Mouse (Mus musculus) limb, embryonic 15.5 days (tissue): Measurements from ENCODE around the gene Ankrd44. TPM values are rescaled to one million over a fixed set of nuclear protein-coding genes. Genes with fewer than 3 reads are reported as not detected.

Experiments used
- ATAC-seq: fragments of 200-750 bp; cut with Nextera tagmentation; 2 replicates; pipeline ENCODE4 v1.8.0; 2017; ENCODE audit warnings: low read depth, moderate TSS enrichment; ENCODE audit not compliant: insufficient number of reproducible peaks, low FRiP score, low TSS enrichment
- H3K27ac ChIP-seq: fragments of 300-500 bp; sonication (generic); 2 replicates; pipeline ENCODE4 v1.5.1; 2015; ENCODE audit warnings: moderate library complexity, mild to moderate bottlenecking, inconsistent platforms
- H3K27me3 ChIP-seq: fragments of 300-500 bp; sonication (generic); 2 replicates; pipeline ENCODE4 v1.6.1; 2015; ENCODE audit warnings: inconsistent platforms
- H3K36me3 ChIP-seq: fragments of 300-500 bp; sonication (generic); 2 replicates; pipeline ENCODE4 v1.6.1; 2015; ENCODE audit warnings: inconsistent platforms
- H3K4me1 ChIP-seq: fragments of 300-500 bp; sonication (generic); 2 replicates; pipeline ENCODE4 v1.6.1; 2015; ENCODE audit warnings: inconsistent platforms
- H3K4me2 ChIP-seq: fragments of 300-500 bp; sonication (generic); 2 replicates; pipeline ENCODE4 v1.6.1; 2015; ENCODE audit warnings: mild to moderate bottlenecking, inconsistent platforms
- H3K4me3 ChIP-seq: fragments of 300-500 bp; sonication (generic); 2 replicates; pipeline ENCODE4 v1.5.1; 2015; ENCODE audit warnings: mild to moderate bottlenecking, inconsistent platforms
- H3K9ac ChIP-seq: fragments of 300-500 bp; sonication (generic); 2 replicates; pipeline ENCODE4 v1.6.1; 2015; ENCODE audit warnings: inconsistent platforms
- H3K9me3 ChIP-seq: fragments of 300-500 bp; sonication (generic); 2 replicates; pipeline ENCODE4 v1.6.1; 2016; ENCODE audit warnings: inconsistent platforms
- WGBS: fragments of 180-500 bp; shearing (Covaris S2); methylation state at CpG from one replicate; pipeline ENCODE4 v1.1.7; 2015; 5-methylcytosine and 5-hydroxymethylcytosine counted together
- polyA plus RNA-seq: library from polyadenylated mRNA; unstranded; fragments of >200 nt; fragmentation: Nextera tagmentation; extraction: Ambion mirVana; gene quantifications from 2 replicates; pipeline ENCODE4 v1.2.1, GENCODE M21; 2015

The Ankrd44 gene
- polyA plus RNA-seq, 1 experiment from 2014 or later, result 19.1 TPM

GRCm38 (mm10) chr1:54665582-54666405 lies 260.4 kb downstream of the Ankrd44 start:
- no peaks in the 10 kb centered on the region for H3K27me3 ChIP-seq
- no peak overlapping the region for H3K4me3 ChIP-seq
- H3K4me2 ChIP-seq, result no peak overlapping the region
- WGBS, result 65% methylated on average over 8 of the region's 8 CpGs
- H3K9ac ChIP-seq, result no peak overlapping the region
- H3K27ac ChIP-seq, result no peak overlapping the region
- no peaks in the 10 kb centered on the region for H3K9me3 ChIP-seq
- H3K36me3 ChIP-seq, result peaks cover 9% of the 10 kb centered on the region; the same call in 1 of the 2 replicates
- no peaks in the 10 kb centered on the region for H3K4me1 ChIP-seq
- ATAC-seq, result no peak

DNA sequence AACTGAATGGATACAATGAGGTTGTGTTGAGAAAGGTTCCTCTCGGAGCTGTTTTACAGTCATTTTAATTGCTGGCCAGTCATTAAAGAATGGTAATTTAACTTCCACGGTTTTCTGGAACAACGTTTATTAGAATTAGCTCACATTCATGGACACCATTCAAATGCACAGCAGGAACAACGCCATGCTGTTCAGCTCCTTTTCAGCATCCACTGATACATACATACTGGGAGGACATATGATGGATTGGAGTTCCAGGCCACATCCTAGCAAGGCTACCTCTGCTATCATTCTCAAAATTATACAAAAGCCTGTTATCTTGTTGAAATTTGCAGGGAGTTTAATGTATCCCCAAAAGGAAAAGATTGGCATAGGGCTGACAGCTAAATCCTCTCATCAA lies 261.1 kb downstream of the Ankrd44 start:
- Histone ChIP-seq H3K4me3 (no peak overlapping the region), H3K27ac (no peak overlapping the region), H3K36me3 (peaks cover 9% of the 10 kb centered on the region; the same call in 1 of the 2 replicates), H3K9ac (no peak overlapping the region), H3K4me1 (no peaks in the 10 kb centered on the region), H3K9me3 (no peaks in the 10 kb centered on the region), H3K4me2 (no peak overlapping the region), H3K27me3 (no peaks in the 10 kb centered on the region)
- 66% methylated on average over 4 of the region's 4 CpGs for WGBS
- no peak for ATAC-seq

DNA sequence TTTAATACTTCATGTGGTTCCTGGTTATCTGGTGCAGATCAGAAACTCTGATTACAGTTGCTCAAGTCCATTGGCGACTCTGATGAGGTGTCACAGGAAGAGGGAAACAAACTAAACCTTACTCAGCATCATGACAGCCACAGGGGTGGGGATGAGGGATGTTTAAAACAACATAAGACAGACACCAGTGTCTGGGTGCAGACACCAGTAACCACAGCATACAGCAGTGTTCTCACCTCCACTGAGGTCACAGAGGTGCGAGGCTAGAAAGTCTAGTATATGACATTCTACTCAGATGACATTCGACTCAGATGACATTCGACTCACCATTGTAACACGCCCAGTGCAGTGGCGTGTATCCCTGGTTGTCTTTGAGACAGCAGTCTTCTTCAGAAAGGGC lies 265.5 kb downstream of the Ankrd44 start:
- no peaks in the 10 kb centered on the region for H3K27me3 ChIP-seq
- H3K36me3 ChIP-seq, result peaks cover 22% of the 10 kb centered on the region
- H3K4me1 ChIP-seq, result no peaks in the 10 kb centered on the region
- no peak overlapping the region for H3K27ac ChIP-seq
- no peaks in the 10 kb centered on the region for H3K9me3 ChIP-seq
- no peak overlapping the region for H3K4me2 ChIP-seq
- WGBS, result 78% methylated on average over 6 of the region's 6 CpGs
- no peak overlapping the region for H3K9ac ChIP-seq
- no peak overlapping the region for H3K4me3 ChIP-seq
- ATAC-seq, result no peak

- Histone ChIP-seq H3K4me2 (no peak overlapping the region), H3K9ac (no peak overlapping the region), H3K4me1 (no peaks in the 10 kb centered on the region), H3K4me3 (no peak overlapping the region), H3K9me3 (no peaks in the 10 kb centered on the region), H3K27me3 (no peaks in the 10 kb centered on the region), H3K36me3 (peaks cover 28% of the 10 kb centered on the region), H3K27ac (no peak overlapping the region)
- ATAC-seq, result no peak
- WGBS, result 89% methylated on average over 4 of the region's 4 CpGs
Measured at GRCm38 (mm10) chr1:54658558-54658957, 267.6 kb downstream of the Ankrd44 start.

DNA sequence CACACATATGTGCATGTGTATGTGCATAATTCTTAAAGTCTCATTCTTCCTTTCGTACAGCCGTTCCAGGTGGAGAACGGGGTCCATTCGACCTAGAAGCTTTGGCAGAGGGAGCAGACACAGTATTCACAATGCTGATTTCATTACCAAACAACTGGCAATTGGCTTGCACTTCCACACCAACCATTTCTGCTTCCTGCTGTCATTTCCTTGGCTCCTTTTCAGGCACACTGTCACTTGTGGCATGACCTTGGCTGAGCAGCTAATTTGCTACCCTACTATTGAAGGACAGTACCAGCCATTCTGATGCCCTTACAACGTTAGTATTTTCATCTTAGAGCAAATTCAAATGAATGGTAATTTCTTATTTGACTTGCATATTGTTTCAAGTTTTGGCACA lies 277.9 kb downstream of the Ankrd44 start:
- ATAC-seq, result no peak
- no peaks in the 10 kb centered on the region for H3K9me3 ChIP-seq
- H3K4me3 ChIP-seq, result no peak overlapping the region
- H3K27me3 ChIP-seq, result no peaks in the 10 kb centered on the region
- H3K36me3 ChIP-seq, result peaks cover 13% of the 10 kb centered on the region; the same call in 1 of the 2 replicates
- no peak overlapping the region for H3K9ac ChIP-seq
- H3K27ac ChIP-seq, result no peak overlapping the region
- WGBS, result 82% methylated on average over 5 of the region's 5 CpGs
- no peak overlapping the region for H3K4me2 ChIP-seq
- 0 out of 2 replicates have a peak, but pooled peaks cover 2% of the 10 kb centered on the region for H3K4me1 ChIP-seq

DNA sequence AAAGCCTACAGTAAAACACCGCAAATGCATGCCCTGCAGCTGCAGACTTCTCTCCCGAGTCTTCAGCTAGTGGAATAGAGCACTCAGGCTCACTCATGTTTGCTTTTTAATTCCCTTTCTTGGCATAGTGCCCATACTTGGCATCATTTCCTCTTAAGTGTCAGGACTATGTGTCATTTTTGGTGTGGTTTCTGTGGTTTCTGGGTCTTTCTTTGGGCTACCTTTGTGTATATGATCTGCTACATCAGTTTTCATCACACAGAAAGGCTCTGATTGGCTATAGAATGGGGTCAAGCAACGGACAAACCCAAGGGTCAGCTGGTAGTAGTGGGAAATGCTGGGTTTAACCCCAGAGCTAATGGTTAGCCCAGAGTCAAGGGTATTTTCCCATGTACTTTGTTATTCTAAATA lies 278.8 kb downstream of the Ankrd44 start:
- WGBS, result 36% methylated on average over 3 of the region's 3 CpGs
- no peaks in the 10 kb centered on the region for H3K27me3 ChIP-seq
- ATAC-seq, result no peak
- H3K4me2 ChIP-seq, result no peak overlapping the region
- no peak overlapping the region for H3K9ac ChIP-seq
- H3K9me3 ChIP-seq, result no peaks in the 10 kb centered on the region
- H3K4me1 ChIP-seq, result 0 out of 2 replicates have a peak, but pooled peaks cover 2% of the 10 kb centered on the region
- H3K36me3 ChIP-seq, result peaks cover 13% of the 10 kb centered on the region; the same call in 1 of the 2 replicates
- no peak overlapping the region for H3K27ac ChIP-seq
- H3K4me3 ChIP-seq, result no peak overlapping the region

DNA sequence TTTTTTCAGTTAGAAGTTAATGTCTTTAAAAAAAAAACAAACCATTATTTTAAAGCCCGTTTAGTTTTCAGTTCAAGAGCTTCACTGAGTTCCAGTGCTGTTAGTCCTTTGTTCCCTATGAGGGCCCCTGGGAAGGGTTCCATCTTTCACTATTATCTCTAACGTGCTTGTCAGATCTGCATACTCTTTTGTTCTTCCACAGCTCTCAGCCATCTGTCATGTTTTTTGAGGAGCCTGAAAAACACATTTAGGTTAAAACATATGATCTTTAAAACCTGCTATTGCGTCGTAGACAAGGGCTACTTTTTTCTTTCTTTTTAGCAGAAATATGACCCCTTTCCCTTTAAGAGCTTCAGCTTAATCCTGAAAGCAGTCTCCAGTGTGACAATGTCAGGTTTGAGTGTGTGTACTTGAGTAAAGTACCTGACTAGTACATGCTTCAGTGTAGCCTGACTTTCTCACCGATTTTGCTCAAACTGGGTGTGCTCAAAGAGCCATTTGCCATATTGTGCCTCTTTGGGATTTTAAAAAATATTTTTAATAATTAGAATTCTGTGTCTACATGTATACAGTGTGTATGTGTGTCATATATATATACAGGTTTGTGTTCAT lies 285.9 kb downstream of the Ankrd44 start:
- Histone ChIP-seq H3K4me2 (no peak overlapping the region), H3K27me3 (no peaks in the 10 kb centered on the region), H3K4me3 (no peak overlapping the region), H3K9me3 (no peaks in the 10 kb centered on the region), H3K27ac (no peak overlapping the region), H3K4me1 (0 out of 2 replicates have a peak, but pooled peaks cover 2% of the 10 kb centered on the region), H3K9ac (no peak overlapping the region), H3K36me3 (no peaks in the 10 kb centered on the region)
- ATAC-seq, result no peak
- WGBS, result 43% methylated on average over 5 of the region's 5 CpGs

- Histone ChIP-seq H3K36me3 (no peaks in the 10 kb centered on the region), H3K4me2 (no peak overlapping the region), H3K27ac (no peak overlapping the region), H3K9me3 (no peaks in the 10 kb centered on the region), H3K27me3 (no peaks in the 10 kb centered on the region), H3K9ac (no peak overlapping the region), H3K4me3 (no peak overlapping the region), H3K4me1 (0 out of 2 replicates have a peak, but pooled peaks cover 2% of the 10 kb centered on the region)
- no peak for ATAC-seq
- 84% methylated on average over 6 of the region's 6 CpGs for WGBS
Measured at GRCm38 (mm10) chr1:54639506-54640078, 286.6 kb downstream of the Ankrd44 start.

DNA sequence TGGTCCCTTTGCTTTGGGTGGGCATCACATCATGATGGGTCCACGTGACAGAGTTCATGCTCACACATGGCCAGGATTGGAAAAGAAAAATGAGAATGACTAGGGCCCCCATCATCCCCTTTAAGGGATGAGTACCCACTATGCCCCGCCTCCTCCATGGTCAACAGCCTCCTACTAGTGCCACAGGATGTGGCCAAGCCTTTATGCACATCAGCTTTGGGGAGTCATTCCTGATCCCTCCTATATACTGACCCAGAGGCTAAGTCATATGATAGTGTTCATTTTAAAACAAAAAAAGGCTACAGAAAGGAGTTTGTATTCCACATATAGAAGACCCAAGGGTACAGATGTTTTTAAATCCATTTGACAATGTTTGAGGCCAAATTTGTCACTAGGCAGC lies 287.1 kb downstream of the Ankrd44 start:
- 90% methylated on average over 2 of the region's 2 CpGs for WGBS
- no peak overlapping the region for H3K4me3 ChIP-seq
- no peak for ATAC-seq

DNA sequence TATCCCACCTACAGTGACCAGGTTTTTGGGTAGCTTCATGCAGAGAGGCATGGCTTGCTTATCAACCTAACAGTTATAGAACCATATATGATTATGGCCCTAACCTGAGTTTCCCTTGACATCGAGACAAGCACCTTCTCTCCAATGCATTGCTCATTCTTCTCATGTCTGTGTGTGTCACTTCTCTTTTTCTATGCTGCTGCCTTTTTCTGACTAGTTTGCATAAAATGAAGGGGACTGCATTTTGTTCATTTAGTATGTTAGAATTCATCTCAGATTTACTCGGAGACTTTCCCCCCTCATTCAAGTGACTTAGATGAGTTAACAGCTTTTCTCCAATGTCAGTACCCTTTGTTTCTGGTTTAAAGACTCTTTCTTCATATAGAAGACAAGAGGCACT lies 288.8 kb downstream of the Ankrd44 start:
- 91% methylated on average over 2 of the region's 2 CpGs for WGBS
- H3K4me2 ChIP-seq, result no peak overlapping the region
- H3K27me3 ChIP-seq, result no peaks in the 10 kb centered on the region
- no peak overlapping the region for H3K27ac ChIP-seq
- no peaks in the 10 kb centered on the region for H3K36me3 ChIP-seq
- no peak for ATAC-seq
- no peaks in the 10 kb centered on the region for H3K9me3 ChIP-seq
- no peak overlapping the region for H3K9ac ChIP-seq
- 0 out of 2 replicates have a peak, but pooled peaks cover 2% of the 10 kb centered on the region for H3K4me1 ChIP-seq
- H3K4me3 ChIP-seq, result no peak overlapping the region

More for the DNA sequence above, 287.1 kb downstream of the Ankrd44 start:
- 0 out of 2 replicates have a peak, but pooled peaks cover 2% of the 10 kb centered on the region for H3K4me1 ChIP-seq
- no peak overlapping the region for H3K27ac ChIP-seq
- no peaks in the 10 kb centered on the region for H3K9me3 ChIP-seq
- no peaks in the 10 kb centered on the region for H3K36me3 ChIP-seq
- H3K4me2 ChIP-seq, result no peak overlapping the region
- H3K9ac ChIP-seq, result no peak overlapping the region
- no peaks in the 10 kb centered on the region for H3K27me3 ChIP-seq

DNA sequence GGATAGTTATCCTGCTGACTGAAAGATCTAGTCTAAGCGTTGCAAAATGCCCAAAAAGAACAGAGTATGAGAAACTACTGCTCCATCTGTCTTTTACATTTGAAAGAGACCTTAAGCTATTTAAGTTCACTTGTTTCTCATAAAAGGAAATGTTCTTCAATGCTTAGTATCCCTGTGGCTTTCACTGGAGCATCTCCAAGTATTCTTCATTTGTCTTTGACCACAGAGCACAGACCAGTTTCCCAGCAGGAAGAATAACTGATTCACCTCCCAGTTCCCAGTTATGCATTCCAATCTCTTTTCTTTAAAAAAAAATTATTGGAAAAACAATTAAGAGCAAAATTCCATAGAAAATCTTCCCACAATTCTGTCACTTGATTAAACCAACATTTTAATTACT lies 297.1 kb downstream of the Ankrd44 start:
- H3K4me1 ChIP-seq, result no peaks in the 10 kb centered on the region
- 65% methylated on average over 1 of the region's 1 CpGs for WGBS
- H3K4me3 ChIP-seq, result no peak overlapping the region
- H3K9ac ChIP-seq, result no peak overlapping the region
- H3K27ac ChIP-seq, result no peak overlapping the region
- H3K36me3 ChIP-seq, result no peaks in the 10 kb centered on the region
- no peak for ATAC-seq
- no peaks in the 10 kb centered on the region for H3K9me3 ChIP-seq
- H3K27me3 ChIP-seq, result no peaks in the 10 kb centered on the region
- no peak overlapping the region for H3K4me2 ChIP-seq

DNA sequence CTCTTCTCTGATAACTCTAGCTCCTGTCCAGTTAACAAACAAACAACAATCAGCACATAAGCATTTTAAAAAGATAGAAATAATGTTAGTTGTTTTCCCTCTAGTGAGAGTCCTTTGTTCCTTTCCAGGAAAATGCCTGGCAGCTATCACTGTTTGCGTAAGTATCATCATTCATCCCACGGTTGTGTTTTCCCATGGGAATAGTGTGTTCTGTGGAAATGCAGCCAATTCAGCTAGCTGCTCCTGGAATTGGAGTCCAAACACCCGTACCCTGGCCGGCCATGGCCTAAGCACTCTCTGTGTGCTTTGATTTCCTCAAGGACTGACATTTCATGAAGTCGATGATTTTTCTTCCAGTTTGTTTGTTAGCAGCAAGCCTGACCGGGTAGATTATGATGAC lies 311.2 kb downstream of the Ankrd44 start:
- no peak for ATAC-seq
- Histone ChIP-seq H3K36me3 (no peaks in the 10 kb centered on the region), H3K4me2 (no peak overlapping the region), H3K27ac (no peak overlapping the region), H3K9me3 (no peaks in the 10 kb centered on the region), H3K9ac (no peak overlapping the region), H3K4me3 (no peak overlapping the region), H3K4me1 (no peaks in the 10 kb centered on the region), H3K27me3 (no peaks in the 10 kb centered on the region)
- WGBS, result 86% methylated on average over 6 of the region's 6 CpGs
